Mouse (Mus musculus) cerebellum, postnatal 14 days (tissue): Measurements from ENCODE around the gene Errfi1.

Experiments
- DNase-seq, 2 experiments: peaks; one replicate each; pipeline ENCODE4 v3.0.0; 2021; ENCODE audit warnings: mixed read lengths in 2 of 2

Errfi1 gene

DNA sequence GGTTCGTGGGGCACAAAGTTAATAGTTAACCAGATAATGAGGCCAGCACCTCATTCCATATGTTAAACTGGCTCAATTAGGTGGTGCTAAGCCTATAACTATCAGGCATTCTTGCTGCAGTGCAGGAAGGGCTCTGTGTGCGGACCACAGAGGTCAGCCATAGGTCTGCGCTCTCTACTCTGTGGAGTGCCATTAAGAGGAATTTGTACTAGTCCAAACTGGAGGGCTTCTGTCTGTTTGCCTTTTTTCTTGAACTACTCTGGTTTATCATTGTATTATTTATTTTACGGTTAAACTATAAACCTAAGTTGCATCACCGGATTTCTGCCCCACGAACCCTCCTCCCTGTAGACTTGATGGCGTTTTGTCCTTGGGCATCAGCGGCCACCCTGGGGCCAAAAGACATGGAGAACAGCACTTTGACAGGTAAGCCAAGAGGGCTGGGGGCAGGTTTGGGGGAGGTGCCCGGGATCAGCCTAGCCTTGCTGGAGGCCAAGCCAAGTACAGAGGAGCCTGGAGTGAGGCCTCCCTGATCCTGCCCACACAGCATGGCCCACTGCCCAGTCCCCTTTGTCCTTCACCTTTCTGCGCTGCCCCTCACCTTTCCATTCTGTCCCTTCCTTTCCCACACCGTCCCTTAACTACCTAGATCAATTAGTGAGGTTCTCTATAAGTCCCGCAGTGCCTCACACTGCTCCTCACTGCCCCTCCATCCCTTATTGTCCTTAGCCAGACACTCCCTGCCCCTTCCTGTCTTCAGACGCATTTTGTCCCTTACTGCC is at the start of gene Errfi1:
Errfi1 (plus strand) TSS at position 240 of the 782 bp plus-strand sequence.
- peak; percentile 31 to 55 for DNase-seq

GRCm38 (mm10) chr4:150804204-150804603 is 49.5 kb upstream of the Errfi1 start:
- no peak for DNase-seq

DNA sequence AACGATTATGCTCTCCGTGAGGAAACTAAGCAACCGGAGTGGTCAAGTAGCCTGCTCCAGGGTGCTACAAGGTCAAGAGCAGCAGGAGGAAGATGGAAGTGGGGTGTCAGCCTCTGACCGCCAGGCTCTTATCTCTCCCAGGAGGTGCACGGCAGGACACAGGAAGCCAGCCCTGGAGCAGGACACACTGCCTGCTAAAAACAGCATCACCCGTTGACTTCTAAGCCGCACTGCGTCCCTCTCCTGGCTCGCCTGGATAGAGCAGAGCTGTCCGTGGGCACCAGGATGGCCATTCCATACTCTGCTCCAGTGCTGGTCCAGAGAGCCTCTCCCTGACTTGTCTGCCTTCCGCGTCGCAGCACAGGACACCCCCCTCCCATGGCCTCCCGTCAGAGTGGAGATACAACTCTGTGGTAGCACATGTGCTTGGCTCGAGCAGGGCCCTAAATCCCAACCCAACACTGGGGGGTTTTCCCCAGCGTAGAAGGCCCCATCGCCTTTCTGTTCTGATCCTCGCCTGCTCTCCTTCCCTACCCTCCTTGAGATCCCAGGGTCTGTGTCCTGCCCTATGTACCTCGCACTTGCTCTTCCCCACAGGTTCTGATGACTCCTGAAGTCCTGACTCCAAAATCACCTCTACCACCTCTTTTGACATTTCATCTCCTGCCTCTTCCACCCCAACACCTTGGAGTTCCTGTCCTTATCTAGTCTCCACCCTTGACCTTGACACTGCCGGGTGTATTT is 45.8 kb upstream of the Errfi1 start:
- DNase-seq = no peak

DNA sequence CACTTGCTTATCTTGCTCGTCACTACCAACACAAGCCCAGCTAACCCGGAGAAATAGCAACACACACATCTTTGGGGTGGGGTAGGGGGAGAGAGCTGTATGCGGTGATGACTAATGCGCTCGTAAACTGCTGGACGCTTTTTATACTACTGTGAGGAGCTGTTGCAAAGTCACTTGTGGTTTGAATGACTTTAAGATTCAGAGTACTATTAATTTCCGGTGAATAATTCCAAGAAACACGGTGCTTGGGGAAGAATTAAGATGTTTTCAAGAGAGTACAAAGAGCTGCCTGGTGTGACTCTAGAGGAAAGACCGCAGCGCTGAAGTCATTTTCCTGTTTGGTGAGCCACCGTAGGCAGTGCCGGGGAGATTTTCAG is 45.3 kb upstream of the Errfi1 start:
- DNase-seq = no peak

- no peak for DNase-seq
Measured at GRCm38 (mm10) chr4:150809323-150809722, 44.4 kb upstream of the Errfi1 start.

DNA sequence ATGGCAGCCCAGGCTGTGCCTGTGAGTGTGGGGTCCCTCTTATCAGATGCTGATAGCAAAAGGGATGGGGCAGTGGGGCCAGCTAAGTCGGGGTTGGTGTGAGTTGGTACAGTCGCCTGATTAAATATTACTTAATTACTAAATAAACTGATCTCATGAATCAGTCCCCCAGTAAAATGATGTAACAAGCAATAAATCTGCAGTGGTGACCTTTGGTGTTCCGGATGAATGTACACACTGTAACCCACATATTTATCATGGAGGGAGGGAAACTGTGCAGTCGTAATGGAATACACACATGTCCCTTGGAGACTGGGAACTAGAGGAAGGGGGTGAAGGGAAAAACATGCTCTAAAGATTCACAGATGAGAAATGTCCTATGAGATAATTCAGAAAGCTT is 38.6 kb upstream of the Errfi1 start:
- no peak for DNase-seq

DNA sequence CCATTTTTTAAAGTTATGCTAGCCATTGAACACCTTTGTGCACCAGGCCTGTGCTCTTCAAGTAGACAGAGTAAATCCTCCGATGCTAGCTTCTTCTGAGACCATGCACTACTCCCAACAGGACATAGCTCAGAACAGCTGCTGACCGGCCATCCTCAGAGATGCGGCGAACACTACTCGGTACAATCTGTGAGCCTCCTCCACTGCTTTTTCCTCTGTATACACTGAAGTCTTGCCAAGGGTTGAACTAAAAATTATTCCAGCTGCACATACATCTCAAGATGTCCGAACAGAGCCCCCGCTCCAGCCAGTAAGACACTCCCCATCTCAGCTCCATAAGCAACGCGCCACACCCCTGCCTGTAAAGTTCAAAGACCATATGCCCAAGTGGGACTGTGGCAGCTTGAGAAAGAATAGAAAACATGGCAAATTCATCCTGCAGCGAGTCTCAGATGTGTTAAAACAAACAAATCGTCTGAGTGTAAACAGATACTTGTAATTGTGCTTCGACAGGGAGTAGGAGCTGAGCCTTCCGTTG is 37.2 kb upstream of the Errfi1 start:
- no peak for DNase-seq

- DNase-seq = no peak
Measured at GRCm38 (mm10) chr4:150819126-150819910, 34.4 kb upstream of the Errfi1 start.

- DNase-seq = no peak
Measured at GRCm38 (mm10) chr4:150821381-150821780, 32.3 kb upstream of the Errfi1 start.

DNA sequence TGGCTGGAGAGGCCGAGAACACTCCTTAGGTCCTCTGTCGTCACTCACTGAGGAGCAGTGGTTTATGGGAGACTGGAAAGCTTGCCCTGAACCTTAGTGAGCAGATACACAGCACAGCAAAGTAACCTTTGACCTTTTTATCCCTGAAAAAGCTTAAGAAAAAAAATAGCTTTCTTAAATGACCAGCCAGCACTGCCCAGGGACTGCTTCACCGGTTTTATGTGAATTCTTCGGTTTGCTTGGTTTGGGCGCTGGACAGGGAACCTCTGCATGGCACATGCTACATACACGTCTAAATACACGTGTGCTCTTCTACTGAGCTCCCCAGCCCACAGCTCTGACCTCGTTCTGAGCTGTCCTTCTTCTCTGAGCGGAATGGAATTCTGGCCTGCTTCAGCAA is 31.1 kb upstream of the Errfi1 start:
- DNase-seq = no peak

DNA sequence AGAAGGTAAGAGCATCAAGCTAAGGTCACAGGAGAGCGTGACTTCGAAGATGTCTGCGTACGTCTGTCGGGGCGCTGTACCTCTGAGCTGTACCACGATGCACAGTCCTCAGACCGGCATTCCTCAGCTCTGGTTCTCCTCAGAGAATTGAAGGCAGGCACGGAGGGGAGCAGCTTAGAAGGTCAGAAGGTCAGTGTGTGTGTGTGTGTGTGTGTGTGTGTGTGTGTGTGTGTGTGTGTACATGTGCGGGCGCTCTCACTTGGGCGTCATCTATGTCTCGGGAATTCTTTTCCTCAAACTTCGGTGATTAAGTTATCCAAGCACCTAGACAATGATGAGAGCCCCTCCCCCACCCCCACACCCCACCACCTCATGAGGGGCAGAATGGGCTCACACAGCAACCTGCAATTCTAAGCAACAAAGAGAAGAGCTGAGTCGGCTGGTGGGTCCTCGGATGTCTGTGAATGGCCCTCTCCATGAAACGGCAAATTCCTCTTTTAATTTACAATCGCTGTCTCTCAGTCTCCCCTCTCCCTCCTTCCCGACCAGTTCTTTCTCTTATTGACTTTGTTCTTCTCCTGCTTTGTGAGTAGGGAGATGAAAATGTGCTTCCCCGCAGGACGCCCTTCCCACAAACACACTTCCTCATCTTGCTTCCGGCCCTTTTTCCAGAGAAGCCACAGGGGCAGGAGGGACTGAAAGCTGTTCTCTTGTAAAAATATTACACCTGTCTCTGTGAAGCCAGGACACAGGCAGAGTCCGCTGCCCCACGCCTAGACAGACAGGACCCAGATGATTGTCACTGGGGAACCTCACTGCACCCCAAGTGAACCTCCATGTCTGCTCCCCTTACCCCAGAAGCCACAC is 29.9 kb upstream of the Errfi1 start:
- no peak for DNase-seq

- DNase-seq = no peak
Measured at GRCm38 (mm10) chr4:150824877-150825276, 28.8 kb upstream of the Errfi1 start.

DNA sequence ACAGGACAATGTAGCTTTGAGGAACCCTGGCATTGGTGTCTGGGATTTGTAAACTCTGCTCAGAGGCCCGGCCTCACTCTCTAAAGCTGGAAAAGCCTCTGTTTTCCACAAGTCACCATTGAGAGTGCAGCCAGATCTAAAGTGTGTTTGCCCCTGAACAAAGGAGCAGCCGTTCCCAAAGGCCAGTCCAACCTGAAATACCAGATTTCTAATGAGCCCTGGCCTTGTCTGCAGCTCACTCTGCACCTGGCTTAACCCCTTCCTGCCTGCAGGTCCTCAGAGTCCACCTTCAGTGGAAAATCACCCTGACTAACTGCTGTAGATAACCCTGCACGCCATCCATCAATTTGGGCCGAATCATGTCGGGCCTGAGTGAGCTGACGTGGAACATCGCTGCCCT is 28.2 kb upstream of the Errfi1 start:
- DNase-seq = no peak

GRCm38 (mm10) chr4:150831321-150831720 is 22.4 kb upstream of the Errfi1 start:
- DNase-seq = no peak

- no peak for DNase-seq
Measured at GRCm38 (mm10) chr4:150831941-150832340, 21.8 kb upstream of the Errfi1 start.

DNA sequence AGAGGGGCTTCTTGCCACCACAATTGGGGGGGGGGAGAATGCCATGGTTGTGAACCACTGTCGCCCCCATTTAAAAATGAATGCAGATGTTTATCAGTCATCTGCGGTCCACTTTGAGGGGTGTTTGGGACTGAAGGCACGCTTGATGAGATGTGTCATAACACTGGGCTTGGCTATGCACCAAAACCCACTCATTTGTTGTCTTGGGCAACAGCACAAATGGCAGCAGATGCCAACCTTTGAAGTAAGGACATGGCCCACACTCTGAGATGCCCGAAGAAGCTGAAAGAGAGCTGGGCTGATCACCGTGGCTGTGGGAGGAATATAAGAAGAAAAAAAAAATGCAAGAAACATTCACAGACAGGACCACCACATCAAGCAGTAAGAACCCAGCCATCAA is 18.6 kb upstream of the Errfi1 start:
- DNase-seq = no peak

GRCm38 (mm10) chr4:150836258-150836657 is 17.5 kb upstream of the Errfi1 start:
- DNase-seq = no peak

- no peak for DNase-seq
Measured at GRCm38 (mm10) chr4:150836961-150837360, 16.8 kb upstream of the Errfi1 start.

- no peak for DNase-seq
Measured at GRCm38 (mm10) chr4:150837458-150837857, 16.3 kb upstream of the Errfi1 start.

DNA sequence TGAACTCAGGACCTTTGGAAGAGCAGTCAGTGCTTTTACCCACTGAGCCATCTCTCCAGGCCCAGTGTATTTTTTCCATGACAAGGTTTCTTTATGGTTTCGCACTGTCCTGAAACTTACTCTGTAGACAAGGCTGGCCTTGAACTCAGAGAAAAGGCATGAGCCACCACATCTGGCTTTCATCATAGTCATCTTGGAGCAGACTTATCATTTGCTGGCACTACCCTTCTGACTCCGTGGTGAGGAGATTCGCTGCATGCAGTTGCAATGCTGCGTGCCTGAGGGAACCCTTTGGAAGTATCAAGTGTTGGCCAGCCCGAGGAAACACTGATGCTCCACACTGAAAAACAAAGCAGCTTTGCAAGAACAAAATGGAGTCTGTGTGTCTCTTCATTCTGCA is 11.7 kb upstream of the Errfi1 start:
- DNase-seq = no peak

GRCm38 (mm10) chr4:150843181-150843580 is 10.5 kb upstream of the Errfi1 start:
- DNase-seq = no peak

DNA sequence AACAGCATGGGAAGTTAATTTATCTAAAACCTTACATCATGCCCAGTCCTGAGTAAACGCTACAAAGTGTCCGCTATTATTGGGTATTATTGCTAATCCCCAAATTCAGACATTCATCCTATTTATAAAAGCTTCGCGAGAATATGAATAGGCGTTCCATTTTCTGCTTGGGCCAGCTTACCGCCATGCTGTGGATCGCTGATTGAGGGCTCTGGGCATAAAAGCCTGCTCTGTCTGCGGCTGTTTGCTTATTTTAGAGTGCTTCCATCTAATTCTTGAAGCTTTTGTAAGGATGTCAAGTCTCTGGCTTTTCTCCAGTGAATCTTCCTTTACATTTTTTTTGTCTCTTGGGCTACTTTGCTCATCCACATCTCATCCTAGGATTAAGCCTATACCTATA is 7.4 kb upstream of the Errfi1 start:
- no peak for DNase-seq
